Mouse (Mus musculus): ENCODE data around the gene Klc2.

DNA sequence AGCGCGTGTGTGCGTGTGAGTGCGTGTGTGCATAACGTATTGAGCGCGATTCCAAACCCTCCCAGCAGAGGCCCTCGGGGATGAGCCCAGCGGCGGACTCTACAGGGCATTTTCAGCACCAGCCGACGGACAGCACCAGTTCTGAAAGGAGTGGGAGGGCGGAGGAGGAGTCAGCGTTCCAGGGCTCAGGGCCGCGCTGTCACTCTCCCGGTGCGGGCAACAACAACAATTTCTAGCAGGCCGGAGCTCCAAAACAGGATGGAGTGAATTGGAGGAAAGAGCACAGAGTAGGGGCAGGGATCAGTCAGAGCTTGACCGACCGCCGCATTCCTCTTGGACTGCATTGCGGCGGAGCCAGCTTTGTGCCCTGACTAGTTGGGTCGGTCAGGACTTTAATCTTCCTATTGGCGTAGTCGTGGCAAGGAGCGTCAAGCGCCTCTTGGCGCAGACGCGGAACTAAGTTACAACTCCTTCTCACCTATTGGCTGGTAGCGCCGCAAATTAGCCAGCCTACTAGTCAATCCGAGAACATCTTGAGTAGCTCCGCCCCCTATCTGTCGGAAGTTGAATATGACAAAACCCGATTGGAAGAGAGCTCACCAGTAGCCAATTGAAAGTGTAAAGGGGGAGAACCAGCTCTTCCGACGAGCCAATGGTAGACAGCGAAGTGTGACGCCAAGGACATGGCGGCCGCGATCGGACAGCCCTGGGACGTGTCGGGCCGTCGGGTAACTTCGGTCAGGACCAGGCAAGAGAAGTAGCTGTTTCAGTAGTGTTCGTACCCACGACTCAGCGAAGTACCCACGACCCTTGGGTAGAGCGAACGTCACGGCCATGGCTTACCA, 30.3 kb downstream of the Klc2 start, which contains the start of gene Yif1a:
- TF ChIP-seq CTCF (IDR thresholded peaks at IDR 0.05; ENCODE audit: borderline replicate concordance, extremely low read depth, insufficient read depth, insufficient read length) = peak; percentile 59
- peak; percentile 47; the same call in 1 of the 2 replicates for TF ChIP-seq POLR2A (IDR thresholded peaks at IDR 0.05; ENCODE audit: borderline replicate concordance, extremely low read depth, insufficient read depth, insufficient read length, poor library complexity, severe bottlenecking)

Measured in brain, embryonic 14.5 days (tissue).